In the genomic region with DNA sequence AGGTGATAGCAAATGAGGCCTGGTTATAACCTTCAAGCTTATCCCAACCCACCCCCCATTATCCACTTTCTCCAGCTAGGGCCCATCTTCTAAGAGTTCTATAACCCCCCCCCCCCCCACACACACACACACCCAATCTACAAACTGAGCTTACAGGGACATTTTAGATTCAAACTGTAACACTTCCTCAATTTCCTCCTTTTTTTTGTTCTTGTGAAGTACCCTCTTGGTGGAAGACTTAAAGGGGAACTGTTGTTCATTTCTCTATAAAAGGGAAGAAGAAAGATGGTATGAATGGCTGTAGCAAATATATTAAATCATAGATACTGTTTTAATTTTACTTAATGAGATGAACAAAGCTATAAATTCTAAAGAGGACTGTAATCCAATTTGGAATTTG, we compare ENCODE assay signal across 36 mouse cellular contexts. TPM values are rescaled to one million over a fixed set of nuclear protein-coding genes. Genes with fewer than 3 reads are reported as not detected.
"Had no signal": no experiment of that assay in that cellular context is flagged by ENCODE, and none has a peak within 500 bp of the region (broad histone marks: within the 10 kb centered on the region; RNA-seq: fewer than 3 reads in every experiment).

No protein-coding gene starts in this region.

- DNase-seq: gastrocnemius, postnatal 14 days; gastrocnemius, postnatal 36 days; heart, adult 18-20 months; heart, postnatal 10 days; heart, postnatal 4 days; kidney, adult 11 months; kidney, adult 2 months; kidney, adult 9 months; kidney, postnatal 14 days; kidney, postnatal 36 days; layer of hippocampus, adult 9-11 months; layer of hippocampus, postnatal 36 days; left cerebral cortex, postnatal 4 days had no signal

- ATAC-seq: hindbrain, postnatal 0 days; intestine, embryonic 16.5 days; liver, embryonic 12.5 days had no signal

- H3K27ac ChIP-seq: heart, embryonic 10.5 days; hindbrain, embryonic 13.5 days; hindbrain, embryonic 15.5 days; hindbrain, postnatal 0 days; kidney, embryonic 15.5 days; kidney, postnatal 0 days; limb, embryonic 13.5 days; limb, embryonic 15.5 days; liver, embryonic 12.5 days; liver, embryonic 14.5 days had no signal

- H3K4me3 ChIP-seq: heart, embryonic 10.5 days; heart, embryonic 12.5 days; hindbrain, embryonic 13.5 days; hindbrain, embryonic 15.5 days; kidney, embryonic 15.5 days; limb, embryonic 13.5 days; limb, embryonic 15.5 days; liver, embryonic 12.5 days had no signal

RNA-seq across cellular contexts. Expression of gene G6pc2, which starts 21.2 kb away (rescaled TPM):
- total RNA-seq: gastrocnemius, adult 8-10 months; gastrocnemius, postnatal 14 days; gastrocnemius, postnatal 36 days; heart, adult 18-20 months; heart, adult 8-10 months; heart, postnatal 10 days; heart, postnatal 25 days; heart, postnatal 4 days; layer of hippocampus, adult 18-20 months; layer of hippocampus, adult 8-10 months; layer of hippocampus, postnatal 14 days; layer of hippocampus, postnatal 36 days; left cerebral cortex, adult 18-20 months; left cerebral cortex, adult 8-10 months; left cerebral cortex, postnatal 10 days; left cerebral cortex, postnatal 25 days; left cerebral cortex, postnatal 4 days; liver, adult 2 months had no signal
